Mouse (Mus musculus): ENCODE measurements at regions not wholly inside any gene's neighbourhood (a gene's known extent, or its start where the extent isn't known, plus 50 kb on each side); places are given as distances from the start of the nearest gene placed in this dataset.

GRCm38 (mm10) chr3:52630209-52630608, 362.1 kb downstream of the Foxo1 start:
- Histone ChIP-seq H3K4me1 (ENCODE audit: control insufficient read depth, insufficient read depth, low read length) (peaks cover 50% of the 10 kb centered on the region), H3K4me3 (ENCODE audit: insufficient read depth, low read length) (peak overlapping the region; percentile 10; the same call in 1 of the 2 replicates), H3K27ac (ENCODE audit: insufficient read depth, low read depth, low read length) (peak overlapping the region; percentile 46)
- TF ChIP-seq POLR2A (IDR thresholded peaks at IDR 0.05; ENCODE audit: borderline replicate concordance, low read depth, low read length) = no peak

GRCm38 (mm10) chr3:52625125-52625524, 357.0 kb downstream of the Foxo1 start:
- peaks cover 22% of the 10 kb centered on the region for H3K4me1 ChIP-seq (ENCODE audit: control insufficient read depth, insufficient read depth, low read length)
- H3K27ac ChIP-seq (ENCODE audit: insufficient read depth, low read depth, low read length) = no peak overlapping the region
- no peak overlapping the region for H3K4me3 ChIP-seq (ENCODE audit: insufficient read depth, low read length)
- TF ChIP-seq POLR2A (IDR thresholded peaks at IDR 0.05; ENCODE audit: borderline replicate concordance, low read depth, low read length) (no peak), CTCF (IDR thresholded peaks at IDR 0.05; ENCODE audit: low read depth, low read length) (no peak)

- H3K27ac ChIP-seq (ENCODE audit: insufficient read depth, low read depth, low read length) = no peak overlapping the region
- H3K4me3 ChIP-seq (ENCODE audit: insufficient read depth, low read length) = no peak overlapping the region
- peaks cover 9% of the 10 kb centered on the region for H3K4me1 ChIP-seq (ENCODE audit: control insufficient read depth, insufficient read depth, low read length)
- TF ChIP-seq POLR2A (IDR thresholded peaks at IDR 0.05; ENCODE audit: borderline replicate concordance, low read depth, low read length) = no peak
Measured at GRCm38 (mm10) chr3:52622530-52622929, 354.4 kb downstream of the Foxo1 start.

- no peak overlapping the region for H3K27ac ChIP-seq (ENCODE audit: insufficient read depth, low read depth, low read length)
- TF ChIP-seq POLR2A (IDR thresholded peaks at IDR 0.05; ENCODE audit: borderline replicate concordance, low read depth, low read length) (no peak), CTCF (IDR thresholded peaks at IDR 0.05; ENCODE audit: low read depth, low read length) (no peak)
- H3K4me3 ChIP-seq (ENCODE audit: insufficient read depth, low read length) = no peak overlapping the region
- H3K4me1 ChIP-seq (ENCODE audit: control insufficient read depth, insufficient read depth, low read length) = peaks cover 9% of the 10 kb centered on the region
Measured at GRCm38 (mm10) chr3:52621936-52622335, 353.8 kb downstream of the Foxo1 start.

GRCm38 (mm10) chr3:52618925-52619224, 350.7 kb downstream of the Foxo1 start:
- no peak overlapping the region for H3K4me3 ChIP-seq (ENCODE audit: insufficient read depth, low read length)
- TF ChIP-seq CTCF (IDR thresholded peaks at IDR 0.05; ENCODE audit: low read depth, low read length) (no peak), POLR2A (IDR thresholded peaks at IDR 0.05; ENCODE audit: borderline replicate concordance, low read depth, low read length) (no peak)
- H3K27ac ChIP-seq (ENCODE audit: insufficient read depth, low read depth, low read length) = no peak overlapping the region
- no peaks in the 10 kb centered on the region for H3K4me1 ChIP-seq (ENCODE audit: control insufficient read depth, insufficient read depth, low read length)

GRCm38 (mm10) chr3:52618212-52618924, 350.2 kb downstream of the Foxo1 start:
- no peak overlapping the region for H3K27ac ChIP-seq (ENCODE audit: insufficient read depth, low read depth, low read length)
- H3K4me3 ChIP-seq (ENCODE audit: insufficient read depth, low read length) = no peak overlapping the region
- TF ChIP-seq POLR2A (IDR thresholded peaks at IDR 0.05; ENCODE audit: borderline replicate concordance, low read depth, low read length) = no peak
- no peaks in the 10 kb centered on the region for H3K4me1 ChIP-seq (ENCODE audit: control insufficient read depth, insufficient read depth, low read length)

DNA sequence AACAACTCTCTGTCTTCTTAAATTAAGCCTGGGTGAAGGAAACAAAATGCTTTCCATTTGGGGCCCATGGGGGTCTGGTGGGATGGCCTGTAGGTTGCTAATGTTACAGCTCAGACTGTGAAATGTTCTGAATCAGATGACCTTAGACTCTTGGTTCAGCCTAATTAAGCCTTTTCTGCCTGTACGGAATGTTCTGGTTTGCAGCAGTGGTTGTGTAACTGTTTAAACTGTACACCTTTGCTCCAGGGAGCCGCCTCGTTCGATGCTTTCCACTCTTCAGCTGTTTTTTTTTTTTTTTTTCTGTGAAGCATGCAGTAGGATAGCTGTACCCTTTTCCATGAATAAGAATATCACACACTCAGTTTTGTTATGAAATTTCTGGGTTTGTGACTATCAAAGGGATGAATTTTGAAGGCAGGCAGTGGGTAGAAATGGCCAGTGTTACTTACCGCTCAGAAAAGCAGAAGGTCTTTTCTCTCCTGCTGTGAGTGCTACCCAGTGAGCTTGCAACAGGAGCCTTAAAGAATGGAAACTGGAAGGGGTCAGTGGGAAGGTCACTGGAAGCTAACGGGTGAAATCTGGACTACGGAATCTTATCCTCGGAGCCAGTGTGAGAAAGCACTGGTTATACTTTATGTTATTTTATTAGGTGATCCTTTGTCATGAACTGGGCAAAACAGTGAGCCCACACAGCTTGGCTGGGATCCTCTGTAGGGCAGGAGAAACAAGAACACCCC, 349.4 kb downstream of the Foxo1 start:
- H3K4me1 ChIP-seq (ENCODE audit: control insufficient read depth, insufficient read depth, low read length) = no peaks in the 10 kb centered on the region
- no peak overlapping the region for H3K27ac ChIP-seq (ENCODE audit: insufficient read depth, low read depth, low read length)
- H3K4me3 ChIP-seq (ENCODE audit: insufficient read depth, low read length) = no peak overlapping the region
- TF ChIP-seq POLR2A (IDR thresholded peaks at IDR 0.05; ENCODE audit: borderline replicate concordance, low read depth, low read length) (no peak), CTCF (IDR thresholded peaks at IDR 0.05; ENCODE audit: low read depth, low read length) (no peak)

DNA sequence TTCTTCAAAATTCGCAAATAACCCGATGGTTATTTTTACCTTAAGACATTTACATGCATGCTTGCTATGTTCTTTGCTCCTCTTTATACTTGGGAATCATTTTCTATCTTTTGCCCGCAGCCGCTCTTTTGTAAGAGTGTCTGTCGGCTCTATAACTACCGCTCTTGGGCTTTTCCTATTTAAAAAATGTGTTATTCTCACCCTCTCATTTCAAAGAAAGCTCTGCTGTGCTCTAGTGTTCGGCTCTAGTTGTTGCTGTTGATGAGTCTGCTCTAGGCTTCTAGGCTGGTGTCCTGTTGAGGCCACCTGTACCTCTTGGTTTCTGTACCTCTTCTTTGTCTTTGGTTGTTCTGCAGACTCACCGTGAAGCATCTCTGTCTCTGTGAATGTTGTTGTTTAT, 343.7 kb downstream of the Foxo1 start:
- no peak for TF ChIP-seq CTCF (IDR thresholded peaks at IDR 0.05; ENCODE audit: low read depth, low read length)
- no peak for TF ChIP-seq POLR2A (IDR thresholded peaks at IDR 0.05; ENCODE audit: borderline replicate concordance, low read depth, low read length)
- no peak overlapping the region for H3K4me3 ChIP-seq (ENCODE audit: insufficient read depth, low read length)
- H3K27ac ChIP-seq (ENCODE audit: insufficient read depth, low read depth, low read length) = no peak overlapping the region
- no peaks in the 10 kb centered on the region for H3K4me1 ChIP-seq (ENCODE audit: control insufficient read depth, insufficient read depth, low read length)

GRCm38 (mm10) chr3:52610466-52610865, 342.3 kb downstream of the Foxo1 start:
- Histone ChIP-seq H3K27ac (ENCODE audit: insufficient read depth, low read depth, low read length) (no peak overlapping the region), H3K4me1 (ENCODE audit: control insufficient read depth, insufficient read depth, low read length) (no peaks in the 10 kb centered on the region), H3K4me3 (ENCODE audit: insufficient read depth, low read length) (no peak overlapping the region)
- TF ChIP-seq POLR2A (IDR thresholded peaks at IDR 0.05; ENCODE audit: borderline replicate concordance, low read depth, low read length) (no peak), CTCF (IDR thresholded peaks at IDR 0.05; ENCODE audit: low read depth, low read length) (no peak)

- no peak overlapping the region for H3K27ac ChIP-seq (ENCODE audit: insufficient read depth, low read depth, low read length)
- TF ChIP-seq CTCF (IDR thresholded peaks at IDR 0.05; ENCODE audit: low read depth, low read length) = no peak
- TF ChIP-seq POLR2A (IDR thresholded peaks at IDR 0.05; ENCODE audit: borderline replicate concordance, low read depth, low read length) = no peak
- H3K4me1 ChIP-seq (ENCODE audit: control insufficient read depth, insufficient read depth, low read length) = no peaks in the 10 kb centered on the region
- H3K4me3 ChIP-seq (ENCODE audit: insufficient read depth, low read length) = no peak overlapping the region
Measured at GRCm38 (mm10) chr3:52608086-52608426, 339.9 kb downstream of the Foxo1 start.

Measured in bone marrow macrophage, adult 2 months (primary cell).